In the genomic region with DNA sequence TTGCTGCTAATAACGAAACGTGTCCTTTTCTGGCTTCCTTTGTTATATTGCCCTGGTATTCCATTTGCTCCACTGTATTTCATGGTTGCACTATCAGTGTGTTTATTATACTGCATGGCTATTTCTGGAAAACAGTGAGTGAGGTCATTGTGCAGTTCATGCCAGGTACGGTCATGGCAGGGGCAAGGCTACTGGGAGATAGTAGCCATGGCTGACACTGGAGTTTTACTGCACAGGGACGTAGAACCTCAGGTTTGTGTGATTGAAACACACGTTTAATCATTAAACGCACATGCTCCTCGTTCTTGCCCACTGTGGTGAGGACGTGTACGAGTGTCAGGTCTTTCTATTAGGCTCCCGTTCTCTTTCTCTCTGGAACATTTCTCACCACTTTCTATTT, we compare ENCODE assay signal across 17 mouse cellular contexts.
DNase-seq lines count a peak whose midpoint lies in the region; ATAC-seq and TF ChIP-seq lines count a peak whose summit lies in the region.
"Had no signal": no experiment of that assay in that cellular context is flagged by ENCODE, and none has a peak within 500 bp of the region (broad histone marks: within the 10 kb centered on the region; RNA-seq: fewer than 3 reads in every experiment).

No protein-coding gene starts in this region.

- ATAC-seq in liver, embryonic 11.5 days (replicated peaks; ENCODE audit: low FRiP score) = no peak
- ATAC-seq in intestine, embryonic 14.5 days (replicated peaks; ENCODE audit: low FRiP score, low TSS enrichment, low read depth) = no peak
- no peak for ATAC-seq in erythroblast, adult 5-6 weeks (replicated peaks; ENCODE audit: low FRiP score, poor library complexity, severe bottlenecking)
- ATAC-seq in hindbrain, embryonic 11.5 days (ENCODE audit: low FRiP score) = no peak

- no peaks in the 10 kb centered on the region for H3K79me2 ChIP-seq in liver, adult 2 months (ENCODE audit: control insufficient read depth, insufficient read depth, low read length)

- no peak for TF ChIP-seq POLR2A in liver, adult 2 months (IDR thresholded peaks at IDR 0.05; ENCODE audit: extremely low read depth, insufficient read depth, low read length)

- no peak overlapping the region for H3K4me2 ChIP-seq in liver, embryonic 11.5 days
- H3K4me2 ChIP-seq in intestine, embryonic 14.5 days (ENCODE audit: low read length) = no peak overlapping the region
- H3K4me2 ChIP-seq in hindbrain, embryonic 11.5 days (replicated peaks; ENCODE audit: low read depth, low read length) = no peak overlapping the region
- H3K4me2 ChIP-seq: hindbrain, embryonic 15.5 days; liver, embryonic 15.5 days had no signal

- no peaks in the 10 kb centered on the region for H3K36me3 ChIP-seq in liver, adult 2 months (ENCODE audit: control insufficient read depth, insufficient read depth, low read length)
- no peaks in the 10 kb centered on the region for H3K36me3 ChIP-seq in liver, embryonic 11.5 days (ENCODE audit: control insufficient read depth, insufficient read depth, low read length)
- no peaks in the 10 kb centered on the region for H3K36me3 ChIP-seq in intestine, embryonic 14.5 days (ENCODE audit: control insufficient read depth, insufficient read depth, low read length)
- no peaks in the 10 kb centered on the region for H3K36me3 ChIP-seq in hindbrain, embryonic 11.5 days (ENCODE audit: control insufficient read depth, insufficient read depth, low read length)
- H3K36me3 ChIP-seq: hindbrain, embryonic 15.5 days; limb, embryonic 10.5 days; liver, embryonic 15.5 days had no signal

- 21% methylated on average over 10 of the region's 10 CpGs for WGBS in liver, adult 2 months
- WGBS in liver, embryonic 11.5 days = 78% methylated on average over 10 of the region's 10 CpGs
- WGBS in intestine, embryonic 14.5 days = 72% methylated on average over 10 of the region's 10 CpGs
- WGBS in hindbrain, embryonic 11.5 days = 89% methylated on average over 10 of the region's 10 CpGs

- H3K9me3 ChIP-seq in liver, embryonic 11.5 days (ENCODE audit: control insufficient read depth, low read length) = no peaks in the 10 kb centered on the region; the same call in 1 of the 2 replicates
- H3K9me3 ChIP-seq in intestine, embryonic 14.5 days (ENCODE audit: control insufficient read depth, low read length) = peaks cover under 1% of the 10 kb centered on the region; the same call in 1 of the 2 replicates
- no peaks in the 10 kb centered on the region for H3K9me3 ChIP-seq in hindbrain, embryonic 11.5 days (ENCODE audit: control insufficient read depth, low read length)
- H3K9me3 ChIP-seq: limb, embryonic 10.5 days; liver, embryonic 15.5 days had no signal

- peak overlapping the region; percentile 92 for H3K27ac ChIP-seq in liver, adult 2 months (replicated peaks; ENCODE audit: insufficient read depth, low read depth, low read length)
- no peak overlapping the region for H3K27ac ChIP-seq in liver, embryonic 11.5 days (ENCODE audit: low read depth, low read length)
- H3K27ac ChIP-seq in intestine, embryonic 14.5 days (ENCODE audit: low read depth) = 0 out of 2 replicates have a peak overlapping the region, but pooled peaks have one; percentile 4
- no peak overlapping the region for H3K27ac ChIP-seq in hindbrain, embryonic 11.5 days (ENCODE audit: low read depth, low read length)
- H3K27ac ChIP-seq: hindbrain, embryonic 15.5 days; limb, embryonic 10.5 days; liver, embryonic 15.5 days had no signal

- TF ChIP-seq CTCF in liver, adult 2 months (IDR thresholded peaks at IDR 0.05; ENCODE audit: low read depth, low read length) = no peak

- peak overlapping the region; percentile 59 for H3K9ac ChIP-seq in liver, adult 2 months (ENCODE audit: low read depth, low read length)
- H3K9ac ChIP-seq in liver, embryonic 11.5 days (ENCODE audit: low read depth, low read length) = no peak overlapping the region
- H3K9ac ChIP-seq in intestine, embryonic 14.5 days (ENCODE audit: low read length) = no peak overlapping the region
- H3K9ac ChIP-seq in hindbrain, embryonic 11.5 days (ENCODE audit: low read depth, low read length) = no peak overlapping the region
- H3K9ac ChIP-seq: hindbrain, embryonic 15.5 days; liver, embryonic 15.5 days had no signal

- no peaks in the 10 kb centered on the region for H3K27me3 ChIP-seq in liver, adult 2 months (ENCODE audit: control insufficient read depth, insufficient read depth, low read length)
- H3K27me3 ChIP-seq in liver, embryonic 11.5 days (replicated peaks; ENCODE audit: control insufficient read depth, insufficient read depth, low read length) = no peaks in the 10 kb centered on the region
- H3K27me3 ChIP-seq in intestine, embryonic 14.5 days (replicated peaks; ENCODE audit: control insufficient read depth, insufficient read depth, low read length) = no peaks in the 10 kb centered on the region
- peaks cover 3% of the 10 kb centered on the region for H3K27me3 ChIP-seq in hindbrain, embryonic 11.5 days (ENCODE audit: control insufficient read depth, insufficient read depth, low read length)
- H3K27me3 ChIP-seq: hindbrain, embryonic 15.5 days; liver, embryonic 15.5 days had no signal

- H3K4me3 ChIP-seq in liver, adult 2 months (ENCODE audit: insufficient read depth, low read depth, low read length) = peak overlapping the region; percentile 39
- no peak overlapping the region for H3K4me3 ChIP-seq in liver, embryonic 11.5 days (ENCODE audit: low read depth, low read length)
- no peak overlapping the region for H3K4me3 ChIP-seq in intestine, embryonic 14.5 days (ENCODE audit: low read depth, low read length)
- H3K4me3 ChIP-seq in hindbrain, embryonic 11.5 days (ENCODE audit: low read depth, low read length) = no peak overlapping the region
- H3K4me3 ChIP-seq: erythroblast, embryonic 14.5 days; hindbrain, embryonic 15.5 days; limb, embryonic 10.5 days; liver, embryonic 15.5 days had no signal

- peak; percentile 99 for DNase-seq in liver, adult 2 months (ENCODE audit: extremely low read depth, low read depth, low spot score)
- no peak for DNase-seq in liver, embryonic 11.5 days (ENCODE audit: low spot score)
- DNase-seq in adipocyte (ENCODE audit: low spot score) = peak; percentile 37
- peak; percentile 11 to 23 for DNase-seq in heart, adult 9 months (ENCODE audit: low spot score in 2 of 2)
- DNase-seq in intestine, embryonic 14.5 days (ENCODE audit: low spot score) = peak; percentile 49
- no peak for DNase-seq in hindbrain, embryonic 11.5 days (ENCODE audit: low spot score)
- DNase-seq: cerebellum, adult 11-12 months; cerebellum, postnatal 36 days; kidney, adult 2 months; lung, postnatal 14 days; thymus, postnatal 36 days had no signal

- peaks cover 11% of the 10 kb centered on the region for H3K4me1 ChIP-seq in liver, adult 2 months (ENCODE audit: control insufficient read depth, insufficient read depth, low read length)
- peaks cover 10% of the 10 kb centered on the region for H3K4me1 ChIP-seq in liver, embryonic 11.5 days (replicated peaks; ENCODE audit: control insufficient read depth, insufficient read depth, low read length)
- H3K4me1 ChIP-seq in intestine, embryonic 14.5 days (replicated peaks; ENCODE audit: control insufficient read depth, insufficient read depth, low read length) = 0 out of 2 replicates have a peak, but pooled peaks cover 8% of the 10 kb centered on the region
- H3K4me1 ChIP-seq in hindbrain, embryonic 11.5 days (replicated peaks; ENCODE audit: control insufficient read depth, insufficient read depth, low read length) = no peaks in the 10 kb centered on the region; the same call in 1 of the 2 replicates
- H3K4me1 ChIP-seq: megakaryocyte, embryonic 14.5 days had no signal

Comparison
In these comparisons a context has a peak if more than half of its experiments do, and no peak if none do; other contexts are left out.
1. DNase-seq: peak in liver, adult 2 months (single experiment), adipocyte (single experiment), heart, adult 9 months (2 of 2) and intestine, embryonic 14.5 days (single experiment); none in liver, embryonic 11.5 days (single experiment) and hindbrain, embryonic 11.5 days (single experiment).
2. H3K27ac ChIP-seq: peak in liver, adult 2 months (single experiment) and intestine, embryonic 14.5 days (single experiment); none in liver, embryonic 11.5 days (single experiment) and hindbrain, embryonic 11.5 days (single experiment).